Mouse (Mus musculus) ES-E14 (cell line): ENCODE measurements at regions not wholly inside any gene's neighbourhood (a gene's known extent, or its start where the extent isn't known, plus 50 kb on each side); places are given as distances from the start of the nearest gene placed in this dataset.

Source experiments
- CHD2 ChIP-seq: IDR thresholded peaks from 2 replicates; pipeline ENCODE4 v1.6.1; 2014; ENCODE audit warnings: mild to moderate bottlenecking, low read depth, low read length, inconsistent platforms
- MAFK ChIP-seq: IDR thresholded peaks from 2 replicates; pipeline ENCODE4 v1.6.1; 2014; ENCODE audit warnings: mild to moderate bottlenecking, low read depth, low read length, inconsistent platforms; ENCODE audit not compliant: insufficient read depth
- ZC3H11A ChIP-seq: IDR thresholded peaks from 2 replicates; pipeline ENCODE4 v1.6.1; 2012; ENCODE audit warnings: low read depth, mild to moderate bottlenecking, inconsistent platforms, low read length, borderline replicate concordance
- ZNF384 ChIP-seq: IDR thresholded peaks from 2 replicates; pipeline ENCODE4 v1.6.1; 2012; ENCODE audit warnings: low read depth, low read length, inconsistent platforms

DNA sequence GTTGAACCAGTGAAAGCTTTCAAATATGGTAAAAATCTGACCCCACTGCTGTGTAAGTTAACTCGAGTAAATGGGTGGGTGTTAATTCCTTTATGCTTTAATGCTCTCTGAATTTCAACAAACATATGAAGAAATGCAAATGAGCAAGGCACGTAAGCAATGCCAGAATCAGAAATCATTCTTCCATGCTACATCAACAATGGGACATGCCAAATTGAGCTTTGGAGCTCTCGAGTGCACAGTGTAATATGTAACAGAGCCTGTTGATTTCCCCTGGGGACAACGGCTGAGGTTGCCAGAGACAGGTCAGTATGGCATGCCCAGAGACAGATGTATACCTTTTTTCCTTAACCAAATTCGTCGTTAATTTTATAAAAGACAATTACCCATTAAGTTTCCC is 162.4 kb upstream of the Supt20 start:
- TF ChIP-seq ZNF384 (no peak), ZC3H11A (no peak), CHD2 (no peak), MAFK (no peak)
